Mouse (Mus musculus) embryonic facial prominence, embryonic 11.5 days (tissue): ENCODE results near the gene H2afv. TPM values are rescaled to one million over a fixed set of nuclear protein-coding genes. Genes with fewer than 3 reads are reported as not detected.

Experiments
- ATAC-seq: fragments of 200-750 bp; cut with Nextera tagmentation; replicated peaks from 2 replicates; pipeline ENCODE4 v1.8.0; 2017; ENCODE audit warnings: low read depth; ENCODE audit not compliant: insufficient number of reproducible peaks, low FRiP score, low TSS enrichment
- DNase-seq: peaks from one replicate; pipeline ENCODE4 v3.0.0-alpha.2; 2015; ENCODE audit warnings: low spot score
- H3K27ac ChIP-seq: fragments of 300-500 bp; sonication (generic); replicated peaks from 2 replicates; pipeline ENCODE4 v1.5.1; 2014; ENCODE audit warnings: mild to moderate bottlenecking, low read depth, low read length, control low read depth
- H3K27me3 ChIP-seq: fragments of 300-500 bp; sonication (generic); 2 replicates; pipeline ENCODE4 v1.6.1; 2014; ENCODE audit warnings: mild to moderate bottlenecking, low read length, moderate library complexity, mixed read lengths; ENCODE audit not compliant: control insufficient read depth, insufficient read depth
- H3K36me3 ChIP-seq: fragments of 300-500 bp; sonication (generic); replicated peaks from 2 replicates; pipeline ENCODE4 v1.6.1; 2014; ENCODE audit warnings: low read depth, mild to moderate bottlenecking, low read length, moderate library complexity, mixed read lengths; ENCODE audit not compliant: control insufficient read depth, insufficient read depth
- H3K4me1 ChIP-seq: fragments of 300-500 bp; sonication (generic); 2 replicates; pipeline ENCODE4 v1.6.1; 2014; ENCODE audit warnings: low read length, mixed read lengths; ENCODE audit not compliant: control insufficient read depth, insufficient read depth
- H3K4me2 ChIP-seq: fragments of 300-500 bp; sonication (generic); 2 replicates; pipeline ENCODE4 v1.6.1; 2014; ENCODE audit warnings: low read depth, mild to moderate bottlenecking, control low read depth, low read length, moderate library complexity
- H3K4me3 ChIP-seq: fragments of 300-500 bp; sonication (generic); 2 replicates; pipeline ENCODE4 v1.5.1; 2014; ENCODE audit warnings: low read depth, low read length, control low read depth
- H3K9ac ChIP-seq: fragments of 300-500 bp; sonication (generic); replicated peaks from 2 replicates; pipeline ENCODE4 v1.6.1; 2014; ENCODE audit warnings: mild to moderate bottlenecking, control low read depth, low read length
- H3K9me3 ChIP-seq: fragments of 300-500 bp; sonication (generic); replicated peaks from 2 replicates; pipeline ENCODE4 v1.6.1; 2016; ENCODE audit warnings: mild to moderate bottlenecking, low read length, inconsistent platforms, mixed read lengths; ENCODE audit not compliant: control insufficient read depth
- WGBS: fragments of 180-500 bp; shearing (Covaris S2); extraction: QIAGEN DNeasy Blood & Tissue Kit; methylation state at CpG from one replicate; pipeline ENCODE4 v1.1.7; 2014; 5-methylcytosine and 5-hydroxymethylcytosine counted together
- microRNA-seq: library from miRNA; unstranded; fragments of <30 nt; microRNA quantifications from one replicate; pipeline ENCODE4, GENCODE M21; 2016; ENCODE audit warnings: borderline number of aligned reads
- polyA plus RNA-seq: library from polyadenylated mRNA; unstranded; fragments of >200 nt; fragmentation: Nextera tagmentation; extraction: Ambion mirVana; gene quantifications from 2 replicates; pipeline ENCODE4 v1.2.1, GENCODE M21; 2014

H2afv gene
- polyA plus RNA-seq, 1 experiment from 2014 or later = 853 TPM

DNA sequence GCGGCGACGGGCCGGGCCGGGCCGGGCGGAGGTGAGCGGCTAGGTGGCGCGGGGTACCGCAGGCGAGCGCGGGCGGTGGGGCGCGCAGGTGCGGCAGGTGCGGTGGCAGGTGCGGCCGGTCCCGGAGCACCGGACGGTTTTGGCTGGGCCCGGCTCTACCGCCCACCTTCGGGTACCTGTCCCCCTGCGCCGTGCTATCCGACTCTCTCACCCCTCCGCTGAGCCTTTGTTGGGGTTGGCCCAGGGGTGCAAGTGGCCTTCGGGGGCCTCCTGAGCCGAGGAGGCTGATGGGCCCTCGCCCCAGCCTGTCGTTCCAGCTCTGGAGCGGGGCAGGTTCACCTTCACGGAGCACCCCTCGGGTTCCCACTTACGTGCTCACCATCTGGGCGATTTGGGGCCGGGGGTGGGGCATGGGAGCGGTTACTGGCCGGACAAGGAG lies 54.7 kb downstream of the H2afv start:
- Histone ChIP-seq H3K9ac (peak overlapping the region; percentile 87), H3K27me3 (no peaks in the 10 kb centered on the region), H3K27ac (peak overlapping the region; percentile 92; the same call in 1 of the 2 replicates), H3K36me3 (no peaks in the 10 kb centered on the region; the same call in none of the 2 replicates), H3K4me3 (peak overlapping the region; percentile 89), H3K9me3 (no peaks in the 10 kb centered on the region), H3K4me1 (no peaks in the 10 kb centered on the region), H3K4me2 (peak overlapping the region; percentile 85)
- peak; percentile 13 for DNase-seq
- no peak for ATAC-seq
- WGBS = under 1% methylated on average over 16 of the region's 43 CpGs

DNA sequence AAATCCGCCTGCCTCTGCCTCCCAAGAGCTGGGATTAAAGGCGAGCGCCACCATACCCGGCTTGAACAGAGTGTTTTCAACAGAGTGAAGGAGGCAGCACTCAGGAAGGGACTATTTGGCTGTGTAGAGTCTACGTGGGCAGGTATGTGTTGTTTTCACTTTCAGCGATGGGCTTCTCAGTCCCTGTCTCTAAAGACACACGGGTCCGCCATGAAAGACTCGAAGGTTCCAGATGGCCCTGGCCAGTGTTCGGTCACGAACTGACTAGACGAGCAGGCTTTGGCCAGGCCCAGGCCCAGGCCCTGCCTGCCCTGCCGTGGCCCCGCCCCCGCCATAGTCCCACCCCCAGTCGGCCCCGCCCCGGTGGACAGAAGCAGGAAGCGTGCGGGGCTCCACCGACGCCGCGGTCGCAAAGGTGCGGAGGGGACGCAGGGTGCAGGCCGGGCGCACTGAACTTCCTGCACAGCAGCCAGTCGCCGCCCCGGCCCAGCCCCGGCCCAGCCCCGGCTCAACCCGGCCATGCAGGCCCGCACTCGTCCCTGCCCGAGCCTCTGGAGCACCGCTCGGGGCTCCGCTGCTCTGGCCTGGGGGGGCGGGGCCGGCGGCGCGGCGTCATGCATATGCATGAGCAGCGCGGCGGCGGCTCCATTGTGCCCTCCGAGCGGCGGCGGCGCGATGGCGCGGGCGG lies 55.4 kb downstream of the H2afv start, which contains the start of gene Zmiz2:
Gene Zmiz2 (plus strand): TSS at position 349 of the 688 bp plus-strand sequence.
- WGBS = 14% methylated on average over 30 of the region's 60 CpGs
- no peaks in the 10 kb centered on the region for H3K4me1 ChIP-seq
- H3K27ac ChIP-seq = peak within 1 kb of the TSS; percentile 92
- H3K9ac ChIP-seq = peak within 1 kb of the TSS; percentile 87
- peak; percentile 94 for DNase-seq
- peak within 1 kb of the TSS; percentile 85 for H3K4me2 ChIP-seq
- H3K9me3 ChIP-seq = no peaks in the 10 kb centered on the region
- H3K36me3 ChIP-seq = no peaks in the 10 kb centered on the region; the same call in none of the 2 replicates
- ATAC-seq = peak; percentile 99
- peak within 1 kb of the TSS; percentile 89 for H3K4me3 ChIP-seq
- H3K27me3 ChIP-seq = no peaks in the 10 kb centered on the region

- Histone ChIP-seq H3K4me2 (no peak overlapping the region), H3K4me3 (no peak overlapping the region; the same call in 1 of the 2 replicates), H3K36me3 (no peaks in the 10 kb centered on the region; the same call in none of the 2 replicates), H3K4me1 (no peaks in the 10 kb centered on the region), H3K27ac (no peak overlapping the region), H3K9ac (peak overlapping the region; percentile 87), H3K27me3 (no peaks in the 10 kb centered on the region), H3K9me3 (no peaks in the 10 kb centered on the region)
- 87% methylated on average over 6 of the region's 6 CpGs for WGBS
- ATAC-seq (no peak), DNase-seq (no peak)
Measured at GRCm38 (mm10) chr11:6388126-6388725, 56.0 kb downstream of the H2afv start.

GRCm38 (mm10) chr11:6380916-6381315 lies 63.3 kb downstream of the H2afv start:
- no peak overlapping the region for H3K4me2 ChIP-seq
- H3K9me3 ChIP-seq = no peaks in the 10 kb centered on the region
- no peak overlapping the region for H3K4me3 ChIP-seq
- no peaks in the 10 kb centered on the region for H3K27me3 ChIP-seq
- H3K9ac ChIP-seq = no peak overlapping the region
- 90% methylated on average over 6 of the region's 6 CpGs for WGBS
- H3K36me3 ChIP-seq = no peaks in the 10 kb centered on the region
- DNase-seq (no peak), ATAC-seq (no peak)
- no peaks in the 10 kb centered on the region for H3K4me1 ChIP-seq
- no peak overlapping the region for H3K27ac ChIP-seq

Small RNAs within 50 kb of the gene (microRNA-seq; reads per million reads assigned to microRNA genes)
- gene Gm22123 (not detected), gene Mir7651 (not detected)

Other genes with a start within 250 kb of the H2afv start
- 0.36 and 0.61 TPM in 2 replicates for gene A730071L15Rik, start 244.4 kb downstream of the H2afv start, polyA plus RNA-seq
- 41.7 and 43.0 TPM in 2 replicates for gene Nudcd3, start 244.0 kb downstream of the H2afv start, polyA plus RNA-seq
- not detected in 2 replicates for gene Npc1l1, start 214.3 kb downstream of the H2afv start, polyA plus RNA-seq
- gene Ddx56, start 176.7 kb downstream of the H2afv start, polyA plus RNA-seq = 109 and 112 TPM in 2 replicates
- 131 and 135 TPM in 2 replicates for gene Tmed4, start 169.6 kb downstream of the H2afv start, polyA plus RNA-seq
- gene Ogdh, start 152.8 kb downstream of the H2afv start, polyA plus RNA-seq = 75.3 and 82.5 TPM in 2 replicates
- gene Zmiz2, start 55.4 kb downstream of the H2afv start, polyA plus RNA-seq = 9.0 and 9.6 TPM in 2 replicates
- 5,819 and 6,203 TPM in 2 replicates for gene Ppia, start 29.0 kb downstream of the H2afv start, polyA plus RNA-seq
- 14.8 and 15.8 TPM in 2 replicates for gene Purb, start 31.5 kb upstream of the H2afv start, polyA plus RNA-seq
- gene Myo1g, start 76.5 kb upstream of the H2afv start, polyA plus RNA-seq = 0.29 and 0.67 TPM in 2 replicates
- 81.6 and 90.7 TPM in 2 replicates for gene Ccm2, start 102.4 kb upstream of the H2afv start, polyA plus RNA-seq
- gene Nacad, start 161.6 kb upstream of the H2afv start, polyA plus RNA-seq = 9.2 and 9.9 TPM in 2 replicates
- gene Tbrg4, start 181.6 kb upstream of the H2afv start, polyA plus RNA-seq = 33.0 and 33.5 TPM in 2 replicates
- gene Wap, start 194.2 kb upstream of the H2afv start, polyA plus RNA-seq = not detected in 2 replicates
- gene Ramp3, start 214.1 kb upstream of the H2afv start, polyA plus RNA-seq = 4.9 and 5.6 TPM in 2 replicates